In genomic region chr13:99207214-99207613, GRCm38 (mm10) we compare ENCODE assay signal across 23 mouse cellular contexts. TPM values are rescaled to one million over a fixed set of nuclear protein-coding genes. Genes with fewer than 3 reads are reported as not detected.
DNase-seq lines count a peak whose midpoint lies in the region; ATAC-seq and TF ChIP-seq lines count a peak whose summit lies in the region.
"Had no signal": no experiment of that assay in that cellular context is flagged by ENCODE, and none has a peak within 500 bp of the region (broad histone marks: within the 10 kb centered on the region; RNA-seq: fewer than 3 reads in every experiment).

No protein-coding gene starts in this region.

- no peak for ATAC-seq in midbrain, embryonic 11.5 days (ENCODE audit: low FRiP score)
- no peak for ATAC-seq in midbrain, postnatal 0 days (ENCODE audit: low FRiP score)
- ATAC-seq in frontal cortex, adult (ENCODE audit: low TSS enrichment) = no peak
- ATAC-seq: activated CD4-positive, CD25-positive, alpha-beta regulatory T cell, adult 4 months; CD4-positive, CD25-positive, alpha-beta regulatory T cell, adult 4 months; Patski had no signal

- H3K79me2 ChIP-seq in CH12.LX (replicated peaks; ENCODE audit: control insufficient read depth, extremely low read depth, insufficient read depth, poor library complexity, severe bottlenecking) = no peaks in the 10 kb centered on the region

- 93% methylated on average over 9 of the region's 9 CpGs for WGBS in midbrain, embryonic 11.5 days
- WGBS in midbrain, postnatal 0 days = 94% methylated on average over 9 of the region's 9 CpGs

- DNase-seq in heart, adult 11 months = peak; percentile 72
- no peak for DNase-seq in heart, adult 8-10 months (ENCODE audit: low spot score)
- peak; percentile 31 for DNase-seq in midbrain, embryonic 11.5 days (ENCODE audit: low spot score, missing footprints)
- no peak for DNase-seq in midbrain, postnatal 0 days (ENCODE audit: low spot score)
- DNase-seq in CH12.LX (ENCODE audit: extremely low read depth) = peak; percentile 15
- DNase-seq: adrenal gland, adult 2 months; adrenal gland, adult 8-10 months; adrenal gland, postnatal 10 days; adrenal gland, postnatal 14 days; adrenal gland, postnatal 25 days; adrenal gland, postnatal 36 days; B cell, adult 2 months; cerebellum, adult 11 months; cerebellum, adult 11-12 months; cerebellum, adult 18-20 months; cerebellum, adult 2 months had no signal

- no peaks in the 10 kb centered on the region for H3K9me3 ChIP-seq in midbrain, embryonic 11.5 days (ENCODE audit: control insufficient read depth, low read length)
- H3K9me3 ChIP-seq in midbrain, postnatal 0 days (ENCODE audit: low read length) = no peaks in the 10 kb centered on the region
- no peaks in the 10 kb centered on the region for H3K9me3 ChIP-seq in CH12.LX (replicated peaks; ENCODE audit: low read length)
- H3K9me3 ChIP-seq: G1E had no signal

- H3K27me3 ChIP-seq in midbrain, embryonic 11.5 days (ENCODE audit: control insufficient read depth, insufficient read depth, low read length) = no peaks in the 10 kb centered on the region
- no peaks in the 10 kb centered on the region for H3K27me3 ChIP-seq in midbrain, postnatal 0 days (ENCODE audit: insufficient read depth, low read length)
- peaks cover 15% of the 10 kb centered on the region for H3K27me3 ChIP-seq in CH12.LX (replicated peaks)
- H3K27me3 ChIP-seq: Patski had no signal

- H3K4me1 ChIP-seq in midbrain, embryonic 11.5 days (ENCODE audit: control insufficient read depth, insufficient read depth, low read length) = no peaks in the 10 kb centered on the region
- H3K4me1 ChIP-seq in midbrain, postnatal 0 days (ENCODE audit: insufficient read depth, low read length) = no peaks in the 10 kb centered on the region
- H3K4me1 ChIP-seq in CH12.LX (ENCODE audit: control insufficient read depth in 1 of 2, insufficient read depth in 2 of 2) = peaks cover 0 to 12% of the 10 kb centered on the region in 2 experiments; a peak in 2 of 4 replicates

- TF ChIP-seq EP300 in CH12.LX (IDR thresholded peaks at IDR 0.05; ENCODE audit: low read length) = no peak

- in situ Hi-C loops in CH12.LX (cut with MboI; ENCODE audit: low pct_ligation_motif_present, low pct_unique_long_range_greater_than_20kb, low sequenced_read_pairs) = no loop called here

- H3K4me2 ChIP-seq in midbrain, embryonic 11.5 days = no peak overlapping the region
- no peak overlapping the region for H3K4me2 ChIP-seq in midbrain, postnatal 0 days (ENCODE audit: low read depth, low read length, poor library complexity, severe bottlenecking)
- peak overlapping the region; percentile 79 for H3K4me2 ChIP-seq in CH12.LX (ENCODE audit: insufficient read depth, low read depth, poor library complexity, severe bottlenecking)

- no peak overlapping the region for H3K27ac ChIP-seq in midbrain, embryonic 11.5 days (ENCODE audit: low read depth, low read length)
- H3K27ac ChIP-seq in midbrain, postnatal 0 days (ENCODE audit: low read depth, low read length) = no peak overlapping the region
- H3K27ac ChIP-seq in CH12.LX (ENCODE audit: insufficient read depth, low read depth) = no peak overlapping the region

- dilution Hi-C loops in CH12.LX (cut with MboI; ENCODE audit: extremely low pct_ligation_motif_present, extremely low pct_unique_long_range_greater_than_20kb, low sequenced_read_pairs) = no loop called here

- no peak for TF ChIP-seq RAD21 in CH12.LX (IDR thresholded peaks at IDR 0.05; ENCODE audit: low read depth, low read length)

- no peak overlapping the region for H3K4me3 ChIP-seq in midbrain, embryonic 11.5 days (ENCODE audit: low read depth, low read length)
- H3K4me3 ChIP-seq in midbrain, postnatal 0 days (ENCODE audit: low read depth, low read length) = no peak overlapping the region
- no peak overlapping the region for H3K4me3 ChIP-seq in CH12.LX (replicated peaks in 1 of 3; ENCODE audit: low read depth in 2 of 3, low read length in 2 of 3, poor library complexity in 1 of 3)

- no peaks in the 10 kb centered on the region for H3K36me3 ChIP-seq in midbrain, embryonic 11.5 days (ENCODE audit: control insufficient read depth, insufficient read depth, low read length)
- H3K36me3 ChIP-seq in midbrain, postnatal 0 days (ENCODE audit: insufficient read depth, low read length) = no peaks in the 10 kb centered on the region
- H3K36me3 ChIP-seq in CH12.LX (replicated peaks in 1 of 2; ENCODE audit: control insufficient read depth in 1 of 2, insufficient read depth in 1 of 2, low read length in 1 of 2) = no peaks in the 10 kb centered on the region
- H3K36me3 ChIP-seq: G1E had no signal

- TF ChIP-seq CTCF in midbrain, postnatal 0 days (IDR thresholded peaks at IDR 0.05) = no peak
- no peak for TF ChIP-seq CTCF in CH12.LX (conservative IDR thresholded peaks at IDR 0.05 in 1 of 2, IDR thresholded peaks at IDR 0.05 in 1 of 2; ENCODE audit: low read depth in 2 of 2, low read length in 2 of 2)

- H3K9ac ChIP-seq in midbrain, embryonic 11.5 days (ENCODE audit: low read length) = no peak overlapping the region
- H3K9ac ChIP-seq in midbrain, postnatal 0 days (replicated peaks; ENCODE audit: low read length, poor library complexity, severe bottlenecking) = no peak overlapping the region
- H3K9ac ChIP-seq in CH12.LX (ENCODE audit: insufficient read depth, low read depth) = no peak overlapping the region

- TF ChIP-seq POLR2A in CH12.LX (IDR thresholded peaks at IDR 0.05; ENCODE audit: low read depth, low read length) = no peak

TF ChIP-seq in CH12.LX, 34 proteins besides CTCF, POLR2A, EP300 and RAD21:
- peak; percentile 36; the same call in 1 of the 2 replicates for TF ChIP-seq ETS1 (conservative IDR thresholded peaks at IDR 0.05; ENCODE audit: low read depth, low read length)
- TF ChIP-seq MEF2A (IDR thresholded peaks at IDR 0.05; ENCODE audit: borderline replicate concordance, low read depth, low read length) = no peak
- no peak for TF ChIP-seq JUN (IDR thresholded peaks at IDR 0.05; ENCODE audit: insufficient read depth, low read depth, low read length)
- TF ChIP-seq MAZ (IDR thresholded peaks at IDR 0.05; ENCODE audit: low read depth, low read length) = no peak
- peak; percentile 54 for TF ChIP-seq IRF4 (IDR thresholded peaks at IDR 0.05; ENCODE audit: low read depth, low read length)
- TF ChIP-seq POLR2AphosphoS2 (IDR thresholded peaks at IDR 0.05; ENCODE audit: low read depth, low read length) = no peak
- TF ChIP-seq BHLHE40 (IDR thresholded peaks at IDR 0.05; ENCODE audit: low read depth, low read length) = peak; percentile 92
- TF ChIP-seq MAFK (IDR thresholded peaks at IDR 0.05; ENCODE audit: insufficient replicate concordance, low read length) = no peak
- no peak for TF ChIP-seq E2F4 (IDR thresholded peaks at IDR 0.05; ENCODE audit: insufficient replicate concordance, low read depth, low read length)
- TF ChIP-seq ELF1 (IDR thresholded peaks at IDR 0.05; ENCODE audit: low read depth, low read length) = no peak
- TF ChIP-seq USF1 (IDR thresholded peaks at IDR 0.05; ENCODE audit: low read depth, low read length) = no peak
- no peak for TF ChIP-seq TBP (conservative IDR thresholded peaks at IDR 0.05; ENCODE audit: low read depth, low read length)
- TF ChIP-seq ZMIZ1 (IDR thresholded peaks at IDR 0.05; ENCODE audit: low read depth, low read length) = no peak
- no peak for TF ChIP-seq KAT2A (IDR thresholded peaks at IDR 0.05; ENCODE audit: insufficient replicate concordance, low read length)
- TF ChIP-seq RCOR1 (conservative IDR thresholded peaks at IDR 0.05; ENCODE audit: low read depth, low read length) = no peak

RNA-seq across cellular contexts. Expression of gene Zfp366, which starts 22.6 kb away (rescaled TPM):
- 10 to 100 TPM in 2 of 4 experiments, 1 to 10 TPM in 2; 7.9 to 12.2 (median 9.7) TPM for total RNA-seq in heart, adult 8-10 months (2022)
- 0.75 and 0.87 TPM in 2 replicates for polyA plus RNA-seq in midbrain, embryonic 11.5 days (2014; fragmentation: Nextera tagmentation; extraction: Ambion mirVana)
- total RNA-seq in midbrain, postnatal 0 days (2014; rRNA removed) = 1.9 TPM in 2 replicates
- 0.30 and 0.42 TPM in 2 replicates for polyA plus RNA-seq in midbrain, postnatal 0 days (2015; fragmentation: Nextera tagmentation; extraction: Ambion mirVana)
- total RNA-seq in CH12.LX (2012; rRNA removed) (not detected in 2 replicates), CH12.LX (2014; rRNA removed) (not detected in 2 replicates)
- not detected in 2 replicates for polyA plus RNA-seq in CH12.LX (2012; ENCODE audit: insufficient read length, low read depth)
- total RNA-seq: MEL had no signal
- polyA plus RNA-seq: activated CD4-positive, CD25-positive, alpha-beta regulatory T cell, adult 4 months; C2C12; G1E had no signal

Comparison
In these comparisons a context has a peak if more than half of its experiments do, and no peak if none do; other contexts are left out.
1. DNase-seq: peak in heart, adult 11 months (single experiment), midbrain, embryonic 11.5 days (single experiment) and CH12.LX (single experiment); none in heart, adult 8-10 months (single experiment) and midbrain, postnatal 0 days (single experiment).